Mouse (Mus musculus): ENCODE results near the gene Ankib1.

GRCm38 (mm10) chr5:3691283-3691682 is 111.4 kb downstream of the Ankib1 start:
- TF ChIP-seq POLR2AphosphoS5 (IDR thresholded peaks at IDR 0.05; ENCODE audit: insufficient replicate concordance, low read depth, low read length) (no peak), CTCF (IDR thresholded peaks at IDR 0.05; ENCODE audit: low read depth, low read length) (no peak)
